Mouse (Mus musculus): ENCODE results near the gene Mettl8.

Gene Mettl8

DNA sequence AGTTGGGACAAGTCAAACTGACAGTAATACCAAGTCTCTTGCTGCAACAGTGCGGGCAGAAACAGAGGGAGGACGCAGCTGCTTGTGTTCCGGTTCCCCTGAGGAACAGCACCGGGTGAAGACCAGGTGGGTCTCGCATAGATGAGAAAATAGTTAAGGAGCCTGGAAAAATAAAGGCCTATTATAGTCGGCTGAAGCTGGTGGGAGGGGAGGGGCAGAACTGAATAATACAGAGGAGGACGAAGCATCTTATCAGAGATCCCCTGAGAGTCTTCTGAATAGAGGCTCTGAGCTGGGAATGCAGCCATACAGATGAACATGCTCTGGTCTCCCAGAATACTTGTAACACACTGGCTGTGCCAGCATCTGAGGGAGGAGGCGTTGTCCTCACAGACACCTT lies 21.4 kb downstream of the Mettl8 start:
- no peak for DNase-seq (ENCODE audit: low spot score in 2 of 2)

DNA sequence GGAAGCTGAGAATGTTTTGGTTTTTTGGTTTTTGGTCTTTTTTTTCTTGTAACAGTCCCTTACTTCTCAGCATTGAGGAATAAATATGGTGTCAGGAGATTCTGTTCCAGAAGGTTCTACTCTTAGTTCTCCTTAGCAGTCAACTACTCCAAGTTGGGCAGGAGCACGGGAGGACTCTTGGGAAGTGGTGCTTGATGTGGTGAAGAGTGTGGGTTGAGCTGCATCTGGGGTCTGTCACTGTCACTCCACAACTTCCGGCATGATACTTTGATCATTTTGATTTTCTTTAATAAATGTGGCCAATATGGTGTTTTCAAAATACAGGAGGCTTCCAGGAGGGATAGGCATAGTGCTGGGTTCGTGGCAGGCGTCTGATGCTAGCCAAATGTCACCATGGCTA lies 22.4 kb downstream of the Mettl8 start:
- DNase-seq (ENCODE audit: low spot score in 2 of 2): no peak

GRCm38 (mm10) chr2:71031973-71032794 lies 23.2 kb downstream of the Mettl8 start:
- DNase-seq (ENCODE audit: low spot score in 2 of 2): no peak

GRCm38 (mm10) chr2:71030663-71031062 lies 24.7 kb downstream of the Mettl8 start:
- no peak for DNase-seq (ENCODE audit: low spot score in 2 of 2)

GRCm38 (mm10) chr2:71027631-71028030 lies 27.8 kb downstream of the Mettl8 start:
- no peak for DNase-seq (ENCODE audit: low spot score in 2 of 2)

- DNase-seq (ENCODE audit: low spot score in 2 of 2): no peak
Measured at GRCm38 (mm10) chr2:71026787-71027186, 28.6 kb downstream of the Mettl8 start.

GRCm38 (mm10) chr2:71025576-71026315 lies 29.6 kb downstream of the Mettl8 start:
- no peak for DNase-seq (ENCODE audit: low spot score in 2 of 2)

- no peak for DNase-seq (ENCODE audit: low spot score in 2 of 2)
Measured at GRCm38 (mm10) chr2:71023986-71024385, 31.4 kb downstream of the Mettl8 start.

- DNase-seq (ENCODE audit: low spot score in 2 of 2): no peak
Measured at GRCm38 (mm10) chr2:71022991-71023390, 32.4 kb downstream of the Mettl8 start.

GRCm38 (mm10) chr2:71020674-71021073 lies 34.7 kb downstream of the Mettl8 start:
- DNase-seq (ENCODE audit: low spot score in 2 of 2): no peak

- no peak for DNase-seq (ENCODE audit: low spot score in 2 of 2)
Measured at GRCm38 (mm10) chr2:71019704-71020375, 35.5 kb downstream of the Mettl8 start.

DNA sequence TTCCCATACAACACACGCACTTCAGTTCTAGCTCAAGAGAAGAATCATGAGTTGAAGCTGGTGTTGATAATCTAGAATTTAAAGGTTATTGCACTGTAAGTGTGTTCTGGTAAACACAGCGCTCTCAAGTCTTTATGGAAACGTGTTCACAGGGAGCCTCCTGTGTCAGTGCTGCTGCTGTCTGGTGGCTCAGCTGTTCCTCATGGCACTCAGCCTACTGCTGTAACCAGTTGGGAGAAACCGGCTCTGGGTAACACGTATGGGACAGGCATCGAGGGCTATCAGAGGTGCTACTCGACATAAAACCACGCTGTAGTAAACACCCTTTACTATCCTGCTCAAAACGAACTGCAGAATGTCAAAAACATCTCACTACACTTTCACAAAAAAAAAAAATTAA lies 36.1 kb downstream of the Mettl8 start:
- DNase-seq (ENCODE audit: low spot score in 2 of 2): no peak

DNA sequence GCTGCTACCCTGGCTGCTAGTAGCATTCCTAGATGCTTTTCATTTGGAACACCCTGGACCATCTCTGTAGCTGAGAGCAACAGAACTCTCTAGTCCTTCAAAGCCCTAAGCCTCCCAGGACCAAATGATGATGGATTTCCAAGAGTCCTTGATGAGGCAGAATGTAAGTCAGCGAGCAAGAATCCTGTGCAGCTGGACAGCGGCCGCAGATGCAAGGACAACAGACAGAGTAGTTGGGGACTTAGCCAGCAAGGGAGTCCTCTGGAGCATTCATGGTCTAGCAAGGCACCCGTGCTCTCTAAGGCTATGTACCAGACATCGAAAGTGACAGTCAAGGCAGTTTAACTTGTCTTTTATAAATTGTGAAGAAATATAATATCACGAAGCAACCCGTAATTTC lies 41.9 kb downstream of the Mettl8 start:
- DNase-seq (ENCODE audit: low spot score in 2 of 2): no peak

GRCm38 (mm10) chr2:71011816-71012215 lies 43.6 kb downstream of the Mettl8 start:
- DNase-seq (ENCODE audit: low spot score in 2 of 2): no peak

DNA sequence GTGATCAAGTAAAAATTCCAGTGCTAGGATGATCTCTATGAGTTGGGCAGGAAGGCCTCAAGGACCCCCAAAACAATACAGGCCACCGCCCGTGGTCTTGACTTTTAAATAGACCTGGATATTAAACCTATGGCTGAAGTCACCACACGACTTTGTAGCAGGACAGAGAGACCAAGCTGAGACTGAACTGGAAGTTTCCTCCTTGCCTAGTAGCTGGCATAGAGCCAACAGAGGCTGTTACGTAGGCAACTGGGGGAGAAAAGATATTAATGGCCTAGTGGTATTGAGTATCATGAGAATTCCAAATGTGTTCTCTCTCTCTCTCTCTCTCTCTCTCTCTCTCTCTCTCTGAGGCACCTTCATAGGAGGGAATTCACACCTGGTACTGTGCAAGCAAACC lies 51.0 kb downstream of the Mettl8 start:
- no peak for DNase-seq (ENCODE audit: low spot score in 2 of 2)

DNA sequence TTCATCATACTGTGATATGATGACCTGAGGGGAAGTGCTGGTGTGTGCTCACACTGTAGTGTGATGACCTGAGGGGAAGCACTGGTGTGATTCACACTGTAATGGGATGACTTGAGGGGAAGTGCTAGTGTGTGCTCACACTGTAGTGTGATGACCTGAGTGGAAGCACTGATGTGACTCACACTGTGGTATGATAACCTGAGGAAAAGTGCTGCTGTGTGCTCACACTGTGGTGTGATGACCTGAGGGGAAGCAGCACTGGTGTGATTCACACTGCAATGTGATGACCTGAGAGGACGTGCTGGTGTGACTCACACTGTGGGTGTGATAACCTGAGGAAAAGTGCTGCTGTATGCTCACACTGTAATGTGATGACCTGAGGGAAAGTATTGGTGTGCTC lies 52.9 kb downstream of the Mettl8 start:
- no peak for DNase-seq (ENCODE audit: low spot score in 2 of 2)

- DNase-seq (ENCODE audit: low spot score in 2 of 2): no peak
Measured at GRCm38 (mm10) chr2:70998771-70999170, 56.6 kb downstream of the Mettl8 start.

- no peak for DNase-seq (ENCODE audit: low spot score in 2 of 2)
Measured at GRCm38 (mm10) chr2:70996438-70996837, 58.9 kb downstream of the Mettl8 start.

DNA sequence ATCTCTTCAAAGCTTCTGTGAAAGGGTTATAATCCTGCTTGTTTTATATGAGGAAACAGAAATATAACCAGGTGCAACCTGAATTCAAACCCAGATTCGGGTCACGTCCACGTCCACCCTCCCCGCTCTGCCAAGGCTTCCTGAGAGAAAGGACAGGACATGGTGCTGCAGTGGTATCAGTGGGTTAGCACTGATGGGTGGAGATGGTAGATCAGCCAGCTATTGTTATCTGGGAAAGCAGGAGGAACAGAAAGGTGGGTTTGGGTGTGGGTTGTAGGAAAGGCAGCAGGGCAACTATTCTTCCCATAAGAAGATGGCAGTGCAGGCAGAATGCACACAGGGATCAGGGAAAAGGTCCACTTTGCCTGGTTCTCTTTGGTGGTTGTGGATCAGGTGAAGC lies 59.5 kb downstream of the Mettl8 start:
- no peak for DNase-seq (ENCODE audit: low spot score in 2 of 2)

- DNase-seq (ENCODE audit: low spot score in 2 of 2): no peak
Measured at GRCm38 (mm10) chr2:70993740-70994139, 61.6 kb downstream of the Mettl8 start.

- DNase-seq (ENCODE audit: low spot score in 2 of 2): no peak
Measured at GRCm38 (mm10) chr2:70992715-70993114, 62.7 kb downstream of the Mettl8 start.

DNA sequence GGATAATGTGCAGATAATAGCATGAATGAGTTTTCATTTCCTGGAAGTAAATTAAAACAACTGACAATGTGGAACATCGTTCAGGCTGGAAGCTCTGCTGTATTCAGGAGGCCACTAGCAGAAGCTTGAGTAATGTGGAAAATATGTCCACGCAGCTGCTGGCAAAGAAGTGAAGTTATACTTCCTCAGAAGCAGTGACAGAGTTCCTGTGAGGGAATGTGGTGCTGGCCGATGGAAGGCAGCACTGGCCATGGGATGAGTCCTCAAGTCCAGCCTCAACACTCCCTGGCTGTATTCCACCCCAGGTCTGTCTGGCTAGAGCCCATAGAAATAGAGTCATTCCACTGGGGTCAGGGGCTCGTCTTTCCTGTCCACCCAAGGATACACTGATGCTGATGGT lies 65.2 kb downstream of the Mettl8 start:
- DNase-seq (ENCODE audit: low spot score in 2 of 2): no peak

Data from frontal cortex, postnatal 25 days (tissue).